Mouse (Mus musculus): ENCODE data around the gene Fn3k. TPM values are rescaled to one million over a fixed set of nuclear protein-coding genes. Genes with fewer than 3 reads are reported as not detected.

The Fn3k gene
- polyA plus RNA-seq, 1 experiment = 0.95 TPM

- H3K27me3 ChIP-seq (ENCODE audit: control insufficient read depth, insufficient read depth, low read length) = no peaks in the 10 kb centered on the region
- 74% methylated on average over 4 of the region's 4 CpGs for WGBS
- H3K4me1 ChIP-seq (ENCODE audit: control insufficient read depth, insufficient read depth, insufficient read length, low read length) = 0 out of 2 replicates have a peak, but pooled peaks cover 7% of the 10 kb centered on the region
- TF ChIP-seq POLR2A (IDR thresholded peaks at IDR 0.05; ENCODE audit: low read depth, low read length) (no peak), CTCF (IDR thresholded peaks at IDR 0.05; ENCODE audit: extremely low read depth, insufficient read length, insufficient replicate concordance, low read depth, low read length) (no peak)
- no peak overlapping the region for H3K27ac ChIP-seq (ENCODE audit: insufficient read depth, low read depth, low read length)
- H3K36me3 ChIP-seq (ENCODE audit: control insufficient read depth, insufficient read depth, low read length) = peaks cover 2% of the 10 kb centered on the region; the same call in 1 of the 2 replicates
- no peak overlapping the region for H3K4me3 ChIP-seq (ENCODE audit: low read depth, low read length)
These were observed 1.3 kb upstream of the Fn3k start for GRCm38 (mm10) chr11:121433397-121433796.

- 82% methylated on average over 5 of the region's 5 CpGs for WGBS
- no peak overlapping the region for H3K27ac ChIP-seq (ENCODE audit: insufficient read depth, low read depth, low read length)
- no peaks in the 10 kb centered on the region for H3K27me3 ChIP-seq (ENCODE audit: control insufficient read depth, insufficient read depth, low read length)
- H3K4me1 ChIP-seq (ENCODE audit: control insufficient read depth, insufficient read depth, insufficient read length, low read length) = 0 out of 2 replicates have a peak, but pooled peaks cover 7% of the 10 kb centered on the region
- H3K36me3 ChIP-seq (ENCODE audit: control insufficient read depth, insufficient read depth, low read length) = no peaks in the 10 kb centered on the region
- TF ChIP-seq CTCF (IDR thresholded peaks at IDR 0.05; ENCODE audit: extremely low read depth, insufficient read length, insufficient replicate concordance, low read depth, low read length) = no peak
- no peak for TF ChIP-seq POLR2A (IDR thresholded peaks at IDR 0.05; ENCODE audit: low read depth, low read length)
- H3K4me3 ChIP-seq (ENCODE audit: low read depth, low read length) = no peak overlapping the region
These were observed 2.5 kb downstream of the Fn3k start for GRCm38 (mm10) chr11:121437236-121437635.

- 0 out of 2 replicates have a peak, but pooled peaks cover 3% of the 10 kb centered on the region for H3K4me1 ChIP-seq (ENCODE audit: control insufficient read depth, insufficient read depth, insufficient read length, low read length)
- H3K4me3 ChIP-seq (ENCODE audit: low read depth, low read length) = no peak overlapping the region
- H3K36me3 ChIP-seq (ENCODE audit: control insufficient read depth, insufficient read depth, low read length) = no peaks in the 10 kb centered on the region
- no peak for TF ChIP-seq CTCF (IDR thresholded peaks at IDR 0.05; ENCODE audit: extremely low read depth, insufficient read length, insufficient replicate concordance, low read depth, low read length)
- TF ChIP-seq POLR2A (IDR thresholded peaks at IDR 0.05; ENCODE audit: low read depth, low read length) = no peak
- H3K27ac ChIP-seq (ENCODE audit: insufficient read depth, low read depth, low read length) = no peak overlapping the region
- 59% methylated on average over 5 of the region's 5 CpGs for WGBS
- H3K27me3 ChIP-seq (ENCODE audit: control insufficient read depth, insufficient read depth, low read length) = no peaks in the 10 kb centered on the region
These were observed 5.1 kb downstream of the Fn3k start for GRCm38 (mm10) chr11:121439686-121440292.

- Histone ChIP-seq H3K36me3 (ENCODE audit: control insufficient read depth, insufficient read depth, low read length) (no peaks in the 10 kb centered on the region), H3K4me3 (ENCODE audit: low read depth, low read length) (no peak overlapping the region), H3K27ac (ENCODE audit: insufficient read depth, low read depth, low read length) (no peak overlapping the region), H3K4me1 (ENCODE audit: control insufficient read depth, insufficient read depth, insufficient read length, low read length) (no peaks in the 10 kb centered on the region), H3K27me3 (ENCODE audit: control insufficient read depth, insufficient read depth, low read length) (no peaks in the 10 kb centered on the region)
- WGBS = 84% methylated on average over 4 of the region's 4 CpGs
- TF ChIP-seq POLR2A (IDR thresholded peaks at IDR 0.05; ENCODE audit: low read depth, low read length) (no peak), CTCF (IDR thresholded peaks at IDR 0.05; ENCODE audit: extremely low read depth, insufficient read length, insufficient replicate concordance, low read depth, low read length) (no peak)
These were observed 6.9 kb downstream of the Fn3k start for GRCm38 (mm10) chr11:121441653-121442052.

GRCm38 (mm10) chr11:121442076-121442475, 7.4 kb downstream of the Fn3k start:
- 35% methylated on average over 2 of the region's 2 CpGs for WGBS

GRCm38 (mm10) chr11:121451216-121451726, 16.6 kb downstream of the Fn3k start:
- H3K4me3 ChIP-seq (ENCODE audit: low read depth, low read length) = peak overlapping the region; percentile 90
- peaks cover 11% of the 10 kb centered on the region; the same call in 1 of the 2 replicates for H3K4me1 ChIP-seq (ENCODE audit: control insufficient read depth, insufficient read depth, insufficient read length, low read length)
- peaks cover 5% of the 10 kb centered on the region; the same call in 1 of the 2 replicates for H3K36me3 ChIP-seq (ENCODE audit: control insufficient read depth, insufficient read depth, low read length)
- no peaks in the 10 kb centered on the region for H3K27me3 ChIP-seq (ENCODE audit: control insufficient read depth, insufficient read depth, low read length)
- 0 out of 2 replicates have a peak overlapping the region, but pooled peaks have one; percentile 10 for H3K27ac ChIP-seq (ENCODE audit: insufficient read depth, low read depth, low read length)
- WGBS = 34% methylated on average over 9 of the region's 9 CpGs
- no peak for TF ChIP-seq POLR2A (IDR thresholded peaks at IDR 0.05; ENCODE audit: low read depth, low read length)
- no peak for TF ChIP-seq CTCF (IDR thresholded peaks at IDR 0.05; ENCODE audit: extremely low read depth, insufficient read length, insufficient replicate concordance, low read depth, low read length)

More at GRCm38 (mm10) chr11:121442076-121442475, 7.4 kb downstream of the Fn3k start:
- H3K4me3 ChIP-seq (ENCODE audit: low read depth, low read length) = no peak overlapping the region
- no peaks in the 10 kb centered on the region for H3K36me3 ChIP-seq (ENCODE audit: control insufficient read depth, insufficient read depth, low read length)
- no peak overlapping the region for H3K27ac ChIP-seq (ENCODE audit: insufficient read depth, low read depth, low read length)
- H3K4me1 ChIP-seq (ENCODE audit: control insufficient read depth, insufficient read depth, insufficient read length, low read length) = no peaks in the 10 kb centered on the region
- TF ChIP-seq CTCF (IDR thresholded peaks at IDR 0.05; ENCODE audit: extremely low read depth, insufficient read length, insufficient replicate concordance, low read depth, low read length) (no peak), POLR2A (IDR thresholded peaks at IDR 0.05; ENCODE audit: low read depth, low read length) (no peak)
- no peaks in the 10 kb centered on the region for H3K27me3 ChIP-seq (ENCODE audit: control insufficient read depth, insufficient read depth, low read length)

All from small intestine, adult 2 months (tissue).